Mouse (Mus musculus) kidney, embryonic 16.5 days (tissue): ENCODE measurements around the gene Spon1. TPM values are rescaled to one million over a fixed set of nuclear protein-coding genes. Genes with fewer than 3 reads are reported as not detected.

ENCODE experiments used
- ATAC-seq: fragments of 200-750 bp; cut with Nextera tagmentation; 2 replicates; pipeline ENCODE4 v1.8.0; 2017; ENCODE audit warnings: moderate TSS enrichment; ENCODE audit not compliant: low FRiP score, low TSS enrichment
- H3K27ac ChIP-seq: fragments of 300-500 bp; sonication (generic); 2 replicates; pipeline ENCODE4 v1.5.1; 2014; ENCODE audit warnings: low read length
- H3K27me3 ChIP-seq: fragments of 300-500 bp; sonication (generic); 2 replicates; pipeline ENCODE4 v1.6.1; 2014; ENCODE audit warnings: low read length, control low read depth, mixed read lengths; ENCODE audit not compliant: insufficient read depth
- H3K36me3 ChIP-seq: fragments of 300-500 bp; sonication (generic); 2 replicates; pipeline ENCODE4 v1.6.1; 2014; ENCODE audit warnings: low read length, control low read depth, mixed read lengths; ENCODE audit not compliant: insufficient read depth
- H3K4me1 ChIP-seq: fragments of 300-500 bp; sonication (generic); 2 replicates; pipeline ENCODE4 v1.6.1; 2014; ENCODE audit warnings: low read length, control low read depth, mixed read lengths; ENCODE audit not compliant: insufficient read depth
- H3K4me2 ChIP-seq: fragments of 300-500 bp; sonication (generic); replicated peaks from 2 replicates; pipeline ENCODE4 v1.6.1; 2014; ENCODE audit warnings: low read depth, low read length
- H3K4me3 ChIP-seq: fragments of 300-500 bp; sonication (generic); 2 replicates; pipeline ENCODE4 v1.5.1; 2014; ENCODE audit warnings: mild to moderate bottlenecking, low read length
- H3K9ac ChIP-seq: fragments of 300-500 bp; sonication (generic); replicated peaks from 2 replicates; pipeline ENCODE4 v1.6.1; 2014; ENCODE audit warnings: low read length
- H3K9me3 ChIP-seq: fragments of 300-500 bp; sonication (generic); 2 replicates; pipeline ENCODE4 v1.6.1; 2016; ENCODE audit warnings: low read length, control low read depth
- WGBS: fragments of 180-500 bp; shearing (Covaris S2); extraction: QIAGEN DNeasy Blood & Tissue Kit; methylation state at CpG from one replicate; pipeline ENCODE4 v1.1.7; 2014; 5-methylcytosine and 5-hydroxymethylcytosine counted together
- polyA plus RNA-seq: library from polyadenylated mRNA; unstranded; fragments of >200 nt; fragmentation: Nextera tagmentation; extraction: Ambion mirVana; gene quantifications from 2 replicates; pipeline ENCODE4 v1.2.1, GENCODE M21; 2015

The Spon1 gene
- 12.6 and 13.7 TPM in 2 replicates for polyA plus RNA-seq

- peak; percentile 90 for ATAC-seq
- Histone ChIP-seq H3K9me3 (peaks cover 6% of the 10 kb centered on the region; the same call in 1 of the 2 replicates), H3K27ac (no peak within 1 kb of the TSS), H3K9ac (peak within 1 kb of the TSS; percentile 60), H3K4me3 (peak within 1 kb of the TSS; percentile 56), H3K27me3 (peaks cover 29% of the 10 kb centered on the region), H3K4me1 (peaks cover 14% of the 10 kb centered on the region), H3K36me3 (no peaks in the 10 kb centered on the region), H3K4me2 (peak within 1 kb of the TSS; percentile 95)
- 1% methylated on average over 55 of the region's 56 CpGs for WGBS
These were observed at the start of gene Spon1 for GRCm38 (mm10) chr7:113765667-113766497. Gene Spon1 (plus strand): TSS chr7:113765998.

GRCm38 (mm10) chr7:113721994-113722393 is 43.8 kb upstream of the Spon1 start:
- H3K27me3 ChIP-seq, result no peaks in the 10 kb centered on the region
- 87% methylated on average over 2 of the region's 2 CpGs for WGBS
- no peaks in the 10 kb centered on the region for H3K9me3 ChIP-seq
- no peak overlapping the region for H3K4me2 ChIP-seq
- no peak overlapping the region for H3K4me3 ChIP-seq
- no peaks in the 10 kb centered on the region for H3K36me3 ChIP-seq
- H3K9ac ChIP-seq, result no peak overlapping the region
- H3K27ac ChIP-seq, result no peak overlapping the region
- ATAC-seq, result no peak
- no peaks in the 10 kb centered on the region for H3K4me1 ChIP-seq

DNA sequence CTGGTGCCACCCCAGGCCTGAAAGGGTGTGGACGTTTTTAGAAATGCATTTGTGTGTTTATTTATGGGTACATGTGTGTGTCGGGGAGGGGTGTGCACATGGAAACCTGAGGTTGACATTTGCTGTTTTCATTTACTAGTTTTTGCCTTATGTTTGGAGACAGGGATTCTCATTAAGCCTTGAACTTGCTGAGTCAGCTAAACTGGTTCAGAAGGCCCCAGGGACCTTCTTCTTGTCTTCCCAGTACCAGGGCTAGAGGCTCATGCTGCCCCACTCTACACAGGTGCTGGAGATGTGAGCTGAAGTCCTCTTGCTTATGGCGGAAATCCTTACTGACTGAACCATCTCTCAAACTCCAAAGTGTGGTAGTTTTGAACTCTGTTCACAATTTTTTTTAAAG is 41.9 kb upstream of the Spon1 start:
- 66% methylated on average over 3 of the region's 3 CpGs for WGBS
- Histone ChIP-seq H3K4me1 (no peaks in the 10 kb centered on the region), H3K27me3 (no peaks in the 10 kb centered on the region), H3K9me3 (no peaks in the 10 kb centered on the region), H3K27ac (no peak overlapping the region), H3K4me2 (no peak overlapping the region), H3K4me3 (no peak overlapping the region), H3K9ac (no peak overlapping the region), H3K36me3 (no peaks in the 10 kb centered on the region)
- no peak for ATAC-seq

DNA sequence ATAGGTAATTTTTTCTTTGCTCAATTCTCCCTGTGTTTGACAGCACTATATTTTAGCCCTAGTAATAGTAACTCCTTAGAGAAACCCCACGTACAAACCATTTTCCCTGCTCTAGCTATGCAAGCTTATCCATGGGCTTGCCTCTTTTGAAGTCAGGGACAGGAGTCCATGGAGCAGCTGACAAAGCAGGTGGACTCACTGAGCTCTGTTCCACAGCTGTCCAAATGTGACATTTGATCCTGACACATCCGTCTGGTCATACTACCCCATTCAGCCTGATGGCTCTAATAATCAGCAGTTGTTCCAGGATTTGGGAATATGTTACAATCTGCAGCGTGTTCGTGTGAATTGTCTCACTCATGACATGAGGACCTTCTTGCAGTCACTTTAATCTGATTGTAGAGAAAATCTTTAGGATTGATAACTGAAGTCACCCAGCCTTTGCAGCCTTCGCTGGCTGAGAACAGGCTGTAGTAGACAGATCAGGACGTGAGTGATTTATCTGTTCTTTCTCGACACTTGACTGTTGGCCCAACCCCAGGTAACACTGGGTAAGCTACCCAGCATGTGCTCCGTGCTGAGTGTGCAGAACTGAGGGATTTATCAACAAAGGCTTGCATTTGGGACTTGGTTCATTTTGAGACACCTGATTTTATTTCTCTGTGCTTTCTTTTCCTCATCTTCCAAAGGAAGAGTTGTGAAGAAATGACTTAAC is 37.6 kb upstream of the Spon1 start:
- Histone ChIP-seq H3K9ac (no peak overlapping the region), H3K4me1 (no peaks in the 10 kb centered on the region), H3K4me3 (no peak overlapping the region), H3K4me2 (no peak overlapping the region), H3K9me3 (no peaks in the 10 kb centered on the region), H3K36me3 (no peaks in the 10 kb centered on the region), H3K27ac (no peak overlapping the region), H3K27me3 (no peaks in the 10 kb centered on the region)
- ATAC-seq, result no peak
- 36% methylated on average over 8 of the region's 8 CpGs for WGBS

- H3K4me3 ChIP-seq, result no peak overlapping the region
- H3K9me3 ChIP-seq, result no peaks in the 10 kb centered on the region
- WGBS, result 10% methylated on average over 2 of the region's 2 CpGs
- H3K27me3 ChIP-seq, result no peaks in the 10 kb centered on the region
- no peak overlapping the region for H3K4me2 ChIP-seq
- no peak overlapping the region for H3K9ac ChIP-seq
- no peak overlapping the region for H3K27ac ChIP-seq
- ATAC-seq, result no peak
- no peaks in the 10 kb centered on the region for H3K4me1 ChIP-seq
- no peaks in the 10 kb centered on the region for H3K36me3 ChIP-seq
These were observed 36.9 kb upstream of the Spon1 start for GRCm38 (mm10) chr7:113728926-113729325.

DNA sequence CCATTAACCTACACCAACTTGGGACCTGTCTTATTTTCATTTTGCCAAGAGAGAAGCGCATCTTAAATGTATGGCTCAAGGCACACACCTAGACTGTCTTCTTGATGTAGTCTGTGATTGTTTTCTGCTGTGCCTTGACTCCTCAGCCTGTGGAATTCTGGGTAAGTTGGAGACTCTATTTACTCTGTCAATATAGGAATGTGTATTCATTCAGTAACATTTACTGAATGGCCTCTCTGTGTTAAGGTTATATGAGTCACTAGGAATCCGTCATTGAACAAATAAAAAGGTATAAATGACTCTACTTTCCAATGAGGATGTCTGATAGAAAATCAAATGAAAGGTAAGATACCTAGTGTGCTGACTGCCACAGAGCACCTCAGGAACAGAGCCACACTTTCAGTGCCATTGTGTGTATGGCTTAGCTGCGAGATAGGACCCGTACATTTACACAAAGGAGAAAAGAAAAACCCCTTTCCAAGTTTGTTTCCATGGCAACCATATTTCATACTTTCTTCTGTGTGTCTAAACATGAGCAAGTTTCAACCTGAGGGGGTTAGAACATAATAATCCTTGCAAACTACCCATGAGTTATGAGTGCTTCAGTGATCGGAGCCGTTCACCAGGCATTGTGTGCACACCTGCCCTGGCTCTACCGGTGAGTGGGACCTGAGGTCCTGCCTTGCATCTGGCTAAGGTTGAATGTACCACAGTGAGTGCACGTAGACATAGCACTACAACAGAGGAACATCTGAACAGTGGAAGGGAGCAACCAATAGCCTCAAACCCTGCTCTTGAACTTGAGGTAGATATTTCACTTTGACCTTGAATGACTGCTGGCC is 35.2 kb upstream of the Spon1 start:
- no peak for ATAC-seq
- Histone ChIP-seq H3K9ac (no peak overlapping the region), H3K4me3 (no peak overlapping the region), H3K4me1 (no peaks in the 10 kb centered on the region), H3K27me3 (no peaks in the 10 kb centered on the region), H3K36me3 (no peaks in the 10 kb centered on the region), H3K9me3 (no peaks in the 10 kb centered on the region), H3K27ac (no peak overlapping the region), H3K4me2 (no peak overlapping the region)
- 92% methylated on average over 8 of the region's 8 CpGs for WGBS

DNA sequence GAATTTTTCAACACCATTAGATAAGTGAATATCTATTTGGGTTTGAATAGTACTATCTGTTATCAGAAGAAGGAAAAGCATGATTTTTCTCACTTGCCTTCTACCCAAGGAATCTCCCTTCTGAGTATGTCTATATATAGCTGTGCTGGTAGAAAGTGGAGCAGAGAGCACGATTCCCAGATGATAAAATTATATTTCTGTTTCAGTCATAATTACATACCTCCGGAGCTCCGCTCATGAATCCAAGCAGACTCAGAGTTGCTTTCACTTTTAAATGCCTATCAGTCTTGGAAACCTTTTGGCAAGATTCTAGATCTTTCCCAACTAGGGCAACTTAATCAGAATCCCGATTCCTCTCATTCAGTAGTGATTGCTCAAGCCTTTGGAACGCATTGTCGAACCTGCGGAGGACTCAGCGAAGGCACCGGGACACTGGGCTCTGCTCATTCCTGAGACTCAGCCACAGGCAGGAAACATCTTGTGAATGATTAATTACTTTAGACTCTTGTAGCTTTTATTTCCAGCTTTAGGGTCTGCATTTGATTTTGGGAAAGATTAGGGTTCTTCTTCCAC is 27.9 kb upstream of the Spon1 start:
- no peak overlapping the region for H3K4me3 ChIP-seq
- no peak overlapping the region for H3K4me2 ChIP-seq
- no peak overlapping the region for H3K9ac ChIP-seq
- no peak for ATAC-seq
- H3K36me3 ChIP-seq, result no peaks in the 10 kb centered on the region
- no peaks in the 10 kb centered on the region for H3K27me3 ChIP-seq
- H3K27ac ChIP-seq, result no peak overlapping the region
- WGBS, result 60% methylated on average over 9 of the region's 9 CpGs
- no peaks in the 10 kb centered on the region for H3K9me3 ChIP-seq
- H3K4me1 ChIP-seq, result no peaks in the 10 kb centered on the region

- H3K4me1 ChIP-seq, result no peaks in the 10 kb centered on the region
- no peaks in the 10 kb centered on the region for H3K9me3 ChIP-seq
- no peak overlapping the region for H3K4me2 ChIP-seq
- no peak overlapping the region for H3K27ac ChIP-seq
- WGBS, result 66% methylated on average over 7 of the region's 7 CpGs
- no peaks in the 10 kb centered on the region for H3K36me3 ChIP-seq
- ATAC-seq, result no peak
- H3K4me3 ChIP-seq, result no peak overlapping the region
- H3K9ac ChIP-seq, result no peak overlapping the region
- no peaks in the 10 kb centered on the region for H3K27me3 ChIP-seq
These were observed 26.6 kb upstream of the Spon1 start for GRCm38 (mm10) chr7:113739181-113739580.

DNA sequence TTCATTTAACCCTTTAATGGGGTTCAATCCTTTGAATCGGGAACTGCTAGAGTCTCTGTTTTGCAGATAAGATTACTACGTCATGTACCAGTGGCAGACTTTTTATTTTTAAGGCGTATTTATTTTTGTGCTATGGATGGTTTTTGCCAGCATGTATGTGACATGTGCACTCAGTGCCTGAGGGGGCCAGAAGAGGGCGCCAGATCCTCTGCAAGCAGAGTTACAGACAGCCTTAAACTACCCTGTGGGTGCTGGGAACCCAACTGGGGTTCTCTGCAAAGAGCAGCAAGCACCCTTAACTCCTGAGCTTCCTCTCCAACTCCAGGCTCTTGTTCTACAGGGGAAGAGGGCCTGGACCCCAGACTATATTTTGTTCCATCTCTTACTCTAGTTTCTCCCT is 23.2 kb upstream of the Spon1 start:
- no peak for ATAC-seq
- 88% methylated on average over 4 of the region's 4 CpGs for WGBS
- no peak overlapping the region for H3K4me2 ChIP-seq

More for the DNA sequence above, 23.2 kb upstream of the Spon1 start:
- Histone ChIP-seq H3K4me1 (no peaks in the 10 kb centered on the region), H3K9ac (no peak overlapping the region), H3K4me3 (no peak overlapping the region), H3K27ac (no peak overlapping the region), H3K27me3 (no peaks in the 10 kb centered on the region), H3K9me3 (no peaks in the 10 kb centered on the region), H3K36me3 (no peaks in the 10 kb centered on the region)
